Mouse (Mus musculus): ENCODE measurements at regions not wholly inside any gene's neighbourhood (a gene's known extent, or its start where the extent isn't known, plus 50 kb on each side); places are given as distances from the start of the nearest gene placed in this dataset.

GRCm38 (mm10) chr7:123907946-123908840 is 74.5 kb upstream of the Hs3st4 start:
- H3K9me3 ChIP-seq (ENCODE audit: control insufficient read depth, low read length) = no peaks in the 10 kb centered on the region
- H3K4me3 ChIP-seq (ENCODE audit: low read depth, low read length) = no peak overlapping the region
- no peak overlapping the region for H3K9ac ChIP-seq (ENCODE audit: low read length)
- H3K36me3 ChIP-seq (ENCODE audit: control insufficient read depth, insufficient read depth, low read length) = no peaks in the 10 kb centered on the region
- no peak overlapping the region for H3K27ac ChIP-seq (replicated peaks)
- no peaks in the 10 kb centered on the region for H3K27me3 ChIP-seq (ENCODE audit: control insufficient read depth, insufficient read depth, low read length)
- ATAC-seq (ENCODE audit: low FRiP score, low TSS enrichment) (no peak), DNase-seq (ENCODE audit: low spot score) (no peak)
- WGBS = 78% methylated on average over 6 of the region's 6 CpGs
- no peak overlapping the region for H3K4me2 ChIP-seq (replicated peaks; ENCODE audit: low read depth)
- H3K4me1 ChIP-seq (replicated peaks; ENCODE audit: control insufficient read depth, insufficient read depth) = no peaks in the 10 kb centered on the region
- no peak for TF ChIP-seq CTCF (IDR thresholded peaks at IDR 0.05; ENCODE audit: low read depth)
- TF ChIP-seq EP300 (optimal IDR thresholded peaks at IDR 0.05) = no peak

- WGBS = 94% methylated on average over 2 of the region's 2 CpGs
- no peak overlapping the region for H3K4me3 ChIP-seq (ENCODE audit: low read depth, low read length)
- no peaks in the 10 kb centered on the region for H3K36me3 ChIP-seq (ENCODE audit: control insufficient read depth, insufficient read depth, low read length)
- no peak for ATAC-seq (ENCODE audit: low FRiP score, low TSS enrichment)
- no peak for DNase-seq (ENCODE audit: low spot score)
- no peak overlapping the region for H3K4me2 ChIP-seq (replicated peaks; ENCODE audit: low read depth)
- H3K4me1 ChIP-seq (replicated peaks; ENCODE audit: control insufficient read depth, insufficient read depth) = no peaks in the 10 kb centered on the region
- no peak overlapping the region for H3K27ac ChIP-seq (replicated peaks)
- no peaks in the 10 kb centered on the region for H3K27me3 ChIP-seq (ENCODE audit: control insufficient read depth, insufficient read depth, low read length)
- H3K9me3 ChIP-seq (ENCODE audit: control insufficient read depth, low read length) = no peaks in the 10 kb centered on the region
- no peak overlapping the region for H3K9ac ChIP-seq (ENCODE audit: low read length)
- TF ChIP-seq EP300 (optimal IDR thresholded peaks at IDR 0.05) (no peak), CTCF (IDR thresholded peaks at IDR 0.05; ENCODE audit: low read depth) (no peak)
Measured at GRCm38 (mm10) chr7:123921461-123921860, 61.2 kb upstream of the Hs3st4 start.

- Histone ChIP-seq H3K27me3 (ENCODE audit: control insufficient read depth, insufficient read depth, low read length) (no peaks in the 10 kb centered on the region), H3K4me1 (replicated peaks; ENCODE audit: control insufficient read depth, insufficient read depth) (no peaks in the 10 kb centered on the region), H3K27ac (replicated peaks) (no peak overlapping the region), H3K9ac (ENCODE audit: low read length) (no peak overlapping the region), H3K4me3 (ENCODE audit: low read depth, low read length) (no peak overlapping the region), H3K9me3 (ENCODE audit: control insufficient read depth, low read length) (no peaks in the 10 kb centered on the region), H3K4me2 (replicated peaks; ENCODE audit: low read depth) (no peak overlapping the region), H3K36me3 (ENCODE audit: control insufficient read depth, insufficient read depth, low read length) (no peaks in the 10 kb centered on the region)
- ATAC-seq (ENCODE audit: low FRiP score, low TSS enrichment) (no peak), DNase-seq (ENCODE audit: low spot score) (no peak)
- no peak for TF ChIP-seq EP300 (optimal IDR thresholded peaks at IDR 0.05)
- no peak for TF ChIP-seq CTCF (IDR thresholded peaks at IDR 0.05; ENCODE audit: low read depth)
- 75% methylated on average over 7 of the region's 7 CpGs for WGBS
Measured at GRCm38 (mm10) chr7:123932486-123932885, 50.2 kb upstream of the Hs3st4 start.

Measured in stomach, postnatal 0 days (tissue).